Mouse (Mus musculus): ENCODE results near the gene Agap1. TPM values are rescaled to one million over a fixed set of nuclear protein-coding genes. Genes with fewer than 3 reads are reported as not detected.

Gene Agap1
- polyA plus RNA-seq, 1 experiment: 4.3 TPM

DNA sequence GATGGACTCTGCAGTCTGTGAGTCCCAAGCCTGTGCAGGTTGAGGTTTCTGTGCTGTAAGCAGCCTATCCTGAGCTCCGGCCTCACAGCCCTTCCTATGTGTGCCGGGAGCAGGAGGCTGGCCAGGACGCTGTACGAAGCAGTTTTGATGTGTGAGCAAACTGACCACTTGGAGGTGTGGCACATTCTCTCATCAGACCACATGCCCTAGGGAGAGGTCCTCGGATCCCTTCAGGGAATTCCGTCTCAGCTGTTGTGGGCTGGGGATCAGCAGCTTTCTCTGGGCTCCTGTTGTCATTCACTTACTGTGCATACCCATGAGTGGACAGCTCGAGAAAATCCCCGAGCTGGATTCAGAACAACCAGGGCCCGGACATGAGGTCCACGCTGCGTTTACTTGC lies 66.8 kb downstream of the Agap1 start:
- DNase-seq: no peak
- Histone ChIP-seq H3K27me3 (ENCODE audit: control insufficient read depth, insufficient read depth, low read length) (no peaks in the 10 kb centered on the region), H3K4me1 (replicated peaks; ENCODE audit: control insufficient read depth, insufficient read depth, low read length) (no peaks in the 10 kb centered on the region), H3K27ac (ENCODE audit: control insufficient read depth, insufficient read depth, low read length) (no peak overlapping the region), H3K4me3 (ENCODE audit: control insufficient read depth, insufficient read depth, low read length) (no peak overlapping the region), H3K36me3 (ENCODE audit: control insufficient read depth, insufficient read depth, low read length) (no peaks in the 10 kb centered on the region)
- 97% methylated on average over 11 of the region's 11 CpGs for WGBS
- TF ChIP-seq CTCF (IDR thresholded peaks at IDR 0.05; ENCODE audit: borderline replicate concordance, control insufficient read depth, extremely low read depth, insufficient read depth, low read length, poor library complexity) (no peak), POLR2A (IDR thresholded peaks at IDR 0.05; ENCODE audit: control insufficient read depth, extremely low read depth, insufficient read depth, low read length, poor library complexity) (no peak)

DNA sequence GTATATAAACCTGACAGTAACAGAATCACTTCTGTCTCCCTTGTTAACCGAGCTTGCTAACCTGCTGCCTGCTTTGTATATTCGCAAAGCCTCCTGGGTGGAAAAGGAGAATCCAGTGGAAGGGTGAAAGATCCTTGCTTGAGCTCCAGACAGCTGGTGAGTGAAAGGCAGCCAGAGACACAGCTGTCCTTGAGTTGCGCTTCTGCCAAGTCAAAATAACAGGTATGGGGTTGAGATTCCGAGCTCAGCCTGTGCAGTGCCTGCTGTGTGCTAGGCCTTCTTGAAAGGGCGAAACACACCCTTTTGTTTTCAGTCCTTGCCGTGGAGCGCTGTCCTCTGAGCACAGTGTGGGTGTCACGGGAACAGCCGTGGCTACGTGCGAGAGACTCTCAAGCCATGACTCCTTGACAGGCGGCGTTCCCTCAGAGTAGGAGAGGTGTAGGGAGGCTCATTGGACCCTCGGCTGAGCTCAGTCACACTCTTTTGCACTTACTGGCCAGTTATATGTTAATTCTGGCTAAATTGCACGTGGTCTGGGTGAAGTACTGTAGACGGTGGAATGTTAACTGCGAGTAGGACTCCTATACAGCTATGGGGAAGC lies 67.4 kb downstream of the Agap1 start:
- TF ChIP-seq POLR2A (IDR thresholded peaks at IDR 0.05; ENCODE audit: control insufficient read depth, extremely low read depth, insufficient read depth, low read length, poor library complexity): no peak
- TF ChIP-seq CTCF (IDR thresholded peaks at IDR 0.05; ENCODE audit: borderline replicate concordance, control insufficient read depth, extremely low read depth, insufficient read depth, low read length, poor library complexity): no peak
- no peaks in the 10 kb centered on the region for H3K36me3 ChIP-seq (ENCODE audit: control insufficient read depth, insufficient read depth, low read length)
- no peak overlapping the region for H3K27ac ChIP-seq (ENCODE audit: control insufficient read depth, insufficient read depth, low read length)
- H3K4me3 ChIP-seq (ENCODE audit: control insufficient read depth, insufficient read depth, low read length): no peak overlapping the region
- WGBS: 86% methylated on average over 17 of the region's 17 CpGs
- no peaks in the 10 kb centered on the region for H3K27me3 ChIP-seq (ENCODE audit: control insufficient read depth, insufficient read depth, low read length)
- no peaks in the 10 kb centered on the region for H3K4me1 ChIP-seq (replicated peaks; ENCODE audit: control insufficient read depth, insufficient read depth, low read length)
- no peak for DNase-seq

DNA sequence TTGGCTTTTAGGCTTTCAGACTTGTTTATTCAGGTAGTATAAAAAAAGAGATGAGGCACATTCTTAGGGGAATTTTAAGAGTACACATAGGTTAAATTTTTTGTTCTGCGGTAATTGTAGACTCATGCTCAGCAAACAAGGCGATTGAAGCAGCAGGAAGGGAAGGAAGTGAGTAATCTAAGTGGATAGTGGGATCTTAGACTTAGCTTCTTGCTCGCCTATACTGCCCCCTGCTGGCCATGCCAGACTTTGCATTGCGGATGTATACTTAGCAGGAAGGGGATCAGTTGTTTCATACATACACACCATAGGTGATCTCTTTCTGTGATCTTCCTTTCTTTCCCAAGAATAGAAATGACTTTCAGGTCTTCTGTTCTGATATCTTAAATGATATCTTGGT lies 69.8 kb downstream of the Agap1 start:
- Histone ChIP-seq H3K4me1 (replicated peaks; ENCODE audit: control insufficient read depth, insufficient read depth, low read length) (no peaks in the 10 kb centered on the region), H3K36me3 (ENCODE audit: control insufficient read depth, insufficient read depth, low read length) (no peaks in the 10 kb centered on the region), H3K27ac (ENCODE audit: control insufficient read depth, insufficient read depth, low read length) (no peak overlapping the region), H3K4me3 (ENCODE audit: control insufficient read depth, insufficient read depth, low read length) (no peak overlapping the region), H3K27me3 (ENCODE audit: control insufficient read depth, insufficient read depth, low read length) (no peaks in the 10 kb centered on the region)
- TF ChIP-seq POLR2A (IDR thresholded peaks at IDR 0.05; ENCODE audit: control insufficient read depth, extremely low read depth, insufficient read depth, low read length, poor library complexity) (no peak), CTCF (IDR thresholded peaks at IDR 0.05; ENCODE audit: borderline replicate concordance, control insufficient read depth, extremely low read depth, insufficient read depth, low read length, poor library complexity) (no peak)
- 3% methylated on average over 4 of the region's 4 CpGs for WGBS
- DNase-seq: peak; percentile 74

DNA sequence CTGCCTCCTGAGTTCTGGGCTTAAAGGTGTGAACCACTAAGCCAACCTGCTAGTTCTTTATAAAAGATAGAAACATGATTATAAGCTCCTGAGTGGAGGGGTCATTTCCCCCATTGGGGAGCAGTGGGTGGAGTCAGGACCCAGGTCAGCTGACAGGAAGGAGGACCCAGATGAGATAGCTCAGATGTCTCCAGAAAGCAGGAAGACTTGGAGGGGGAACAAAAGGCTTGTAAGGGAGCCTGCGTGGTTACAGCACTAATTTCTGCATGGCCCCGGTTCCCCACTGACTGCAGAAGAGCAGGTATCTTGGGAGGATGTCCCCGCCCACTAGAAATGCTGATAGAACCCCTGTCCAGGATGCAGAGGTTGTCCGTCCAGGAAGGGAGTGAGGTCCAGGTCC lies 70.4 kb downstream of the Agap1 start:
- H3K4me3 ChIP-seq (ENCODE audit: control insufficient read depth, insufficient read depth, low read length): no peak overlapping the region
- DNase-seq: no peak
- 54% methylated on average over 4 of the region's 4 CpGs for WGBS
- no peaks in the 10 kb centered on the region for H3K27me3 ChIP-seq (ENCODE audit: control insufficient read depth, insufficient read depth, low read length)
- no peak overlapping the region for H3K27ac ChIP-seq (ENCODE audit: control insufficient read depth, insufficient read depth, low read length)
- H3K4me1 ChIP-seq (replicated peaks; ENCODE audit: control insufficient read depth, insufficient read depth, low read length): no peaks in the 10 kb centered on the region
- TF ChIP-seq CTCF (IDR thresholded peaks at IDR 0.05; ENCODE audit: borderline replicate concordance, control insufficient read depth, extremely low read depth, insufficient read depth, low read length, poor library complexity) (no peak), POLR2A (IDR thresholded peaks at IDR 0.05; ENCODE audit: control insufficient read depth, extremely low read depth, insufficient read depth, low read length, poor library complexity) (no peak)
- H3K36me3 ChIP-seq (ENCODE audit: control insufficient read depth, insufficient read depth, low read length): no peaks in the 10 kb centered on the region

DNA sequence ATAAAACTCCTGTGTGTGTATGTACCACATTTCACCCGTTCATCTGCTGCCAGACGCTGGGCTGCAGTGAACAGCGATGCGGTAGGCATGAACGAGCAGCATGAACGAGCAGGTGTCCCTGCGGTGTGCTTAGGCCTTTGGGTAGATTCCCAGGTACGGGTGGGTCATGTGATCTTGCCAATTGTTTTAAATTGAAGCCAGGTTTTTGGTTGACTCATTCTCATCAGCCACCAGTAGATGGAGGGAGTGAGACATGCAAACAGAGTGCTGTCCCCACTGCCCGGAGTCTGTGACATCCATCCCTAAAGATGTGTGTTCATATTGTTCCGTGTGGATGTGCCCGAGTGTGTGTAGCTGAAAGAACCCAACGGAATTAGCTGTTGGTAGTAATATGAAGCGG lies 71.2 kb downstream of the Agap1 start:
- no peak overlapping the region for H3K4me3 ChIP-seq (ENCODE audit: control insufficient read depth, insufficient read depth, low read length)
- no peaks in the 10 kb centered on the region for H3K27me3 ChIP-seq (ENCODE audit: control insufficient read depth, insufficient read depth, low read length)
- no peak overlapping the region for H3K27ac ChIP-seq (ENCODE audit: control insufficient read depth, insufficient read depth, low read length)
- TF ChIP-seq POLR2A (IDR thresholded peaks at IDR 0.05; ENCODE audit: control insufficient read depth, extremely low read depth, insufficient read depth, low read length, poor library complexity) (no peak), CTCF (IDR thresholded peaks at IDR 0.05; ENCODE audit: borderline replicate concordance, control insufficient read depth, extremely low read depth, insufficient read depth, low read length, poor library complexity) (no peak)
- DNase-seq: no peak
- H3K36me3 ChIP-seq (ENCODE audit: control insufficient read depth, insufficient read depth, low read length): no peaks in the 10 kb centered on the region
- 38% methylated on average over 13 of the region's 13 CpGs for WGBS
- no peaks in the 10 kb centered on the region for H3K4me1 ChIP-seq (replicated peaks; ENCODE audit: control insufficient read depth, insufficient read depth, low read length)

DNA sequence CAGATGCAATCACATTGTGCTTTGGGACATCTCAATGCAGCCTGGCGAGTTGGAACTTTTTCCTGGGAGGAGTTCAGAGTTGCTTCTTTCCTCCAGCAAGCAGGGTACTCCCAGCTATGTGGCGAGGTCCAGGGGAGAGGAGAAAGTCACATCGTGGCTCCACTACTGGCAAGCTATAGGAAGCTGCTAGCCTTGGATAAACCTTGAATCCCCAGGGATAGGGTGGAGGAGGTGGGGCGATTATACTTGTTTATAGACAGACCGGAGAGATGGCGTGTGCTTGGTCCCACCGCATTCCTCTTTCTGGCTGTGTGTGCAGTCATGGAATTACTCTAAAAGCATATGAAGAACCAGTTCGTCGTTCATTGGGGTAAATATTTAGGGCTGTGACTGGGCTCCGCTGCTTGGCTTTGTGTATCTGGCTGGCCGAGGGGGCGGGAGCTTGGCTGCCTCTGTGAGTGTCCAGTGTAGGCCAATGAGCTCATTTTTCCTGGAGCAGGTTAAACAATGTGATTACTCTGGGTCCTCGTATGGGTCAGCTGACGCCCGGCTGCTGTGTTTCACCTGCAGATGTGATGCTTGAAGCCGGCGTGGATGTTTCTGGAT lies 74.2 kb downstream of the Agap1 start:
- no peak for DNase-seq

More for the DNA sequence above, 74.2 kb downstream of the Agap1 start:
- WGBS: 92% methylated on average over 17 of the region's 17 CpGs
- TF ChIP-seq POLR2A (IDR thresholded peaks at IDR 0.05; ENCODE audit: control insufficient read depth, extremely low read depth, insufficient read depth, low read length, poor library complexity) (no peak), CTCF (IDR thresholded peaks at IDR 0.05; ENCODE audit: borderline replicate concordance, control insufficient read depth, extremely low read depth, insufficient read depth, low read length, poor library complexity) (no peak)
- Histone ChIP-seq H3K36me3 (ENCODE audit: control insufficient read depth, insufficient read depth, low read length) (no peaks in the 10 kb centered on the region), H3K27me3 (ENCODE audit: control insufficient read depth, insufficient read depth, low read length) (no peaks in the 10 kb centered on the region), H3K27ac (ENCODE audit: control insufficient read depth, insufficient read depth, low read length) (no peak overlapping the region), H3K4me3 (ENCODE audit: control insufficient read depth, insufficient read depth, low read length) (no peak overlapping the region), H3K4me1 (replicated peaks; ENCODE audit: control insufficient read depth, insufficient read depth, low read length) (no peaks in the 10 kb centered on the region)

Measured in thymus, adult 2 months (tissue).